Mouse (Mus musculus): ENCODE measurements around the gene Agmat. TPM values are rescaled to one million over a fixed set of nuclear protein-coding genes. Genes with fewer than 3 reads are reported as not detected.
A peak's percentile ranks its signal among the peaks of the same experiment; 100 is the strongest.

Gene Agmat
- polyA plus RNA-seq, 1 experiment from 2014 or later = not detected

- Histone ChIP-seq H3K9me3 (ENCODE audit: control insufficient read depth, low read length) (no peaks in the 10 kb centered on the region), H3K4me1 (replicated peaks; ENCODE audit: control insufficient read depth, insufficient read depth, low read length) (0 out of 2 replicates have a peak, but pooled peaks cover 2% of the 10 kb centered on the region), H3K4me3 (ENCODE audit: low read depth, low read length) (no peak overlapping the region), H3K27ac (ENCODE audit: low read depth, low read length) (no peak overlapping the region), H3K9ac (ENCODE audit: low read length) (no peak overlapping the region), H3K36me3 (ENCODE audit: control insufficient read depth, insufficient read depth, low read length) (no peaks in the 10 kb centered on the region), H3K27me3 (ENCODE audit: control insufficient read depth, insufficient read depth, low read length) (no peaks in the 10 kb centered on the region), H3K4me2 (ENCODE audit: low read depth, low read length, severe bottlenecking) (no peak overlapping the region)
- ATAC-seq (replicated peaks; ENCODE audit: low FRiP score) (no peak), DNase-seq (ENCODE audit: low spot score) (no peak)
- 59% methylated on average over 3 of the region's 3 CpGs for WGBS
Measured at GRCm38 (mm10) chr4:141725738-141726137, 20.7 kb upstream of the Agmat start.

GRCm38 (mm10) chr4:141729266-141729665 lies 17.2 kb upstream of the Agmat start:
- Histone ChIP-seq H3K9ac (ENCODE audit: low read length) (no peak overlapping the region), H3K36me3 (ENCODE audit: control insufficient read depth, insufficient read depth, low read length) (no peaks in the 10 kb centered on the region), H3K4me1 (replicated peaks; ENCODE audit: control insufficient read depth, insufficient read depth, low read length) (no peaks in the 10 kb centered on the region), H3K27ac (ENCODE audit: low read depth, low read length) (no peak overlapping the region), H3K27me3 (ENCODE audit: control insufficient read depth, insufficient read depth, low read length) (no peaks in the 10 kb centered on the region), H3K9me3 (ENCODE audit: control insufficient read depth, low read length) (no peaks in the 10 kb centered on the region), H3K4me3 (ENCODE audit: low read depth, low read length) (no peak overlapping the region), H3K4me2 (ENCODE audit: low read depth, low read length, severe bottlenecking) (no peak overlapping the region)
- DNase-seq (ENCODE audit: low spot score) = no peak
- 77% methylated on average over 3 of the region's 3 CpGs for WGBS
- ATAC-seq (replicated peaks; ENCODE audit: low FRiP score) = no peak

- Histone ChIP-seq H3K27ac (ENCODE audit: low read depth, low read length) (no peak overlapping the region), H3K36me3 (ENCODE audit: control insufficient read depth, insufficient read depth, low read length) (no peaks in the 10 kb centered on the region), H3K27me3 (ENCODE audit: control insufficient read depth, insufficient read depth, low read length) (no peaks in the 10 kb centered on the region), H3K4me3 (ENCODE audit: low read depth, low read length) (no peak overlapping the region), H3K9me3 (ENCODE audit: control insufficient read depth, low read length) (no peaks in the 10 kb centered on the region), H3K4me1 (replicated peaks; ENCODE audit: control insufficient read depth, insufficient read depth, low read length) (no peaks in the 10 kb centered on the region; the same call in 1 of the 2 replicates), H3K4me2 (ENCODE audit: low read depth, low read length, severe bottlenecking) (no peak overlapping the region), H3K9ac (ENCODE audit: low read length) (no peak overlapping the region)
- WGBS = 84% methylated on average over 13 of the region's 13 CpGs
- DNase-seq (ENCODE audit: low spot score) (no peak), ATAC-seq (replicated peaks; ENCODE audit: low FRiP score) (no peak)
Measured at GRCm38 (mm10) chr4:141730401-141730800, 16.1 kb upstream of the Agmat start.

- H3K27me3 ChIP-seq (ENCODE audit: control insufficient read depth, insufficient read depth, low read length) = no peaks in the 10 kb centered on the region
- no peaks in the 10 kb centered on the region for H3K9me3 ChIP-seq (ENCODE audit: control insufficient read depth, low read length)
- whole genome bisulfite sequencing = 82% methylated on average over 5 of the region's 5 CpGs
- no peak overlapping the region for H3K9ac ChIP-seq (ENCODE audit: low read length)
- H3K27ac ChIP-seq (ENCODE audit: low read depth, low read length) = no peak overlapping the region
- H3K36me3 ChIP-seq (ENCODE audit: control insufficient read depth, insufficient read depth, low read length) = no peaks in the 10 kb centered on the region
- H3K4me2 ChIP-seq (ENCODE audit: low read depth, low read length, severe bottlenecking) = no peak overlapping the region
- no peak overlapping the region for H3K4me3 ChIP-seq (ENCODE audit: low read depth, low read length)
- H3K4me1 ChIP-seq (replicated peaks; ENCODE audit: control insufficient read depth, insufficient read depth, low read length) = no peaks in the 10 kb centered on the region; the same call in 1 of the 2 replicates
- DNase-seq (ENCODE audit: low spot score) (no peak), ATAC-seq (replicated peaks; ENCODE audit: low FRiP score) (no peak)
Measured at GRCm38 (mm10) chr4:141731766-141732165, 14.7 kb upstream of the Agmat start.

GRCm38 (mm10) chr4:141734446-141735205 lies 11.8 kb upstream of the Agmat start:
- DNase-seq (ENCODE audit: low spot score) (peak; percentile 95), ATAC-seq (replicated peaks; ENCODE audit: low FRiP score) (peak; percentile 99)
- Histone ChIP-seq H3K27me3 (ENCODE audit: control insufficient read depth, insufficient read depth, low read length) (no peaks in the 10 kb centered on the region), H3K9ac (ENCODE audit: low read length) (peak overlapping the region; percentile 60; the same call in 1 of the 2 replicates), H3K27ac (ENCODE audit: low read depth, low read length) (no peak overlapping the region), H3K4me3 (ENCODE audit: low read depth, low read length) (peak overlapping the region; percentile 31), H3K4me2 (ENCODE audit: low read depth, low read length, severe bottlenecking) (peak overlapping the region; percentile 75), H3K36me3 (ENCODE audit: control insufficient read depth, insufficient read depth, low read length) (no peaks in the 10 kb centered on the region), H3K4me1 (replicated peaks; ENCODE audit: control insufficient read depth, insufficient read depth, low read length) (no peaks in the 10 kb centered on the region; the same call in 1 of the 2 replicates), H3K9me3 (ENCODE audit: control insufficient read depth, low read length) (no peaks in the 10 kb centered on the region)
- WGBS = 7% methylated on average over 24 of the region's 24 CpGs

- Histone ChIP-seq H3K27ac (ENCODE audit: low read depth, low read length) (no peak overlapping the region), H3K4me3 (ENCODE audit: low read depth, low read length) (peak overlapping the region; percentile 31), H3K4me1 (replicated peaks; ENCODE audit: control insufficient read depth, insufficient read depth, low read length) (no peaks in the 10 kb centered on the region; the same call in 1 of the 2 replicates), H3K9me3 (ENCODE audit: control insufficient read depth, low read length) (no peaks in the 10 kb centered on the region), H3K36me3 (ENCODE audit: control insufficient read depth, insufficient read depth, low read length) (no peaks in the 10 kb centered on the region), H3K9ac (ENCODE audit: low read length) (peak overlapping the region; percentile 54; the same call in 1 of the 2 replicates), H3K4me2 (ENCODE audit: low read depth, low read length, severe bottlenecking) (peak overlapping the region; percentile 75), H3K27me3 (ENCODE audit: control insufficient read depth, insufficient read depth, low read length) (no peaks in the 10 kb centered on the region)
- DNase-seq (ENCODE audit: low spot score) = no peak
- ATAC-seq (replicated peaks; ENCODE audit: low FRiP score) = no peak; the same call in 1 of the 2 replicates
- 23% methylated on average over 9 of the region's 9 CpGs for WGBS
Measured at GRCm38 (mm10) chr4:141735206-141735560, 11.3 kb upstream of the Agmat start.

- Histone ChIP-seq H3K36me3 (ENCODE audit: control insufficient read depth, insufficient read depth, low read length) (no peaks in the 10 kb centered on the region), H3K4me2 (ENCODE audit: low read depth, low read length, severe bottlenecking) (no peak overlapping the region), H3K4me1 (replicated peaks; ENCODE audit: control insufficient read depth, insufficient read depth, low read length) (no peaks in the 10 kb centered on the region; the same call in 1 of the 2 replicates), H3K9ac (ENCODE audit: low read length) (no peak overlapping the region), H3K27me3 (ENCODE audit: control insufficient read depth, insufficient read depth, low read length) (no peaks in the 10 kb centered on the region), H3K9me3 (ENCODE audit: control insufficient read depth, low read length) (no peaks in the 10 kb centered on the region), H3K27ac (ENCODE audit: low read depth, low read length) (no peak overlapping the region), H3K4me3 (ENCODE audit: low read depth, low read length) (no peak overlapping the region)
- WGBS = 72% methylated on average over 4 of the region's 4 CpGs
- no peak for DNase-seq (ENCODE audit: low spot score)
- ATAC-seq (replicated peaks; ENCODE audit: low FRiP score) = no peak
Measured at GRCm38 (mm10) chr4:141736856-141737255, 9.6 kb upstream of the Agmat start.

DNA sequence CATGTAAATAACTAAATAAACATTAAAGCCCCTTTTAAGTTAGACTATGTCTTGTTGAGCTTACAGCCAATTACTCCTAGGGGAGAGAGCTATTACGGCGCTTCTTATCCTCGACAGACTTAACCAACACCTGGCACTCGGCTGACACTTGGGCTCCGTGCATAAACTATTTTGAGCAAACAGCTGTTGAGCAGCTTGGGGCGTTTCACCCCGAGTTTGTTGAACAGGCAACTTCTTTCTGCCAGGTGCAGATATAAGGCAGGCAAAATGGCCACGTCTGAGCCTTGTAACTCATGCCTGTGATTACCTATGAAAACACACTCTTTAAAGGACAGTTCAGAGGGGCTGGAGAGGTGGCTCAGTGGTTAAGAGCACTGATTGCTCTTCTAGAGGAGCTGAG lies 8.5 kb upstream of the Agmat start:
- DNase-seq (ENCODE audit: low spot score) (no peak), ATAC-seq (replicated peaks; ENCODE audit: low FRiP score) (no peak)
- Histone ChIP-seq H3K9me3 (ENCODE audit: control insufficient read depth, low read length) (no peaks in the 10 kb centered on the region), H3K36me3 (ENCODE audit: control insufficient read depth, insufficient read depth, low read length) (no peaks in the 10 kb centered on the region), H3K27me3 (ENCODE audit: control insufficient read depth, insufficient read depth, low read length) (no peaks in the 10 kb centered on the region), H3K9ac (ENCODE audit: low read length) (no peak overlapping the region), H3K4me1 (replicated peaks; ENCODE audit: control insufficient read depth, insufficient read depth, low read length) (no peaks in the 10 kb centered on the region; the same call in 1 of the 2 replicates), H3K4me2 (ENCODE audit: low read depth, low read length, severe bottlenecking) (no peak overlapping the region), H3K4me3 (ENCODE audit: low read depth, low read length) (no peak overlapping the region), H3K27ac (ENCODE audit: low read depth, low read length) (no peak overlapping the region)
- 79% methylated on average over 8 of the region's 8 CpGs for WGBS

GRCm38 (mm10) chr4:141741856-141742255 lies 4.6 kb upstream of the Agmat start:
- no peak overlapping the region for H3K4me2 ChIP-seq (ENCODE audit: low read depth, low read length, severe bottlenecking)
- H3K9me3 ChIP-seq (ENCODE audit: control insufficient read depth, low read length) = no peaks in the 10 kb centered on the region
- no peak overlapping the region for H3K9ac ChIP-seq (ENCODE audit: low read length)
- H3K4me3 ChIP-seq (ENCODE audit: low read depth, low read length) = no peak overlapping the region
- no peaks in the 10 kb centered on the region for H3K36me3 ChIP-seq (ENCODE audit: control insufficient read depth, insufficient read depth, low read length)
- no peaks in the 10 kb centered on the region for H3K27me3 ChIP-seq (ENCODE audit: control insufficient read depth, insufficient read depth, low read length)
- no peak for ATAC-seq (replicated peaks; ENCODE audit: low FRiP score)
- H3K4me1 ChIP-seq (replicated peaks; ENCODE audit: control insufficient read depth, insufficient read depth, low read length) = no peaks in the 10 kb centered on the region
- H3K27ac ChIP-seq (ENCODE audit: low read depth, low read length) = no peak overlapping the region
- 73% methylated on average over 9 of the region's 9 CpGs for WGBS
- DNase-seq (ENCODE audit: low spot score) = no peak
